Mouse (Mus musculus): ENCODE data around the gene Gm1527. TPM values are rescaled to one million over a fixed set of nuclear protein-coding genes. Genes with fewer than 3 reads are reported as not detected.
"Not testable (repeated sequence)": the region's sequence is repeated elsewhere in the genome, so short reads cannot be mapped to it uniquely, and the experiment has no call there.

Gene Gm1527
- total RNA-seq (2021), result not detected in 2 replicates
- long read RNA-seq, result 0 reads

DNA sequence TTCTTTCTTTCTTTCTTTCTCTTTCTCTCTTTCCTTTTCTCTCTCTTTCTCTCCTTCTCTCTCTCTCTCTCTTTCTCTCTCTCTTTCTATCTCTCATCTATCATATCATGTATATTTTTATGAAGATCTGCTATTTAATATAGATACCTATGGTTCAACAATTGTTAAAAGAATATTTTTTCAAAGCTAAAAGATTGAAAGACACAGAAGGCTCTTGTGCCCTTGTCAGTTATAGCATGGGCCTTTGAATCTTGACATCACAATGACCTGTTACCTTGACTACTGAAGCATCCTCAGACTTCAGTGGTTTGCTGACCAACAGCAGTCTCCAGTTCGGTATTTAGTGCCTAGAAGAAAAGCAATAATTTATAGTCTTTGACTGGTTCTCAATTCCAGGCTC is at the start of gene Gm1527:
Gene Gm1527 (plus strand): TSS at position 301 of the 400 bp plus-strand sequence.
- DNase-seq, result no peak

DNA sequence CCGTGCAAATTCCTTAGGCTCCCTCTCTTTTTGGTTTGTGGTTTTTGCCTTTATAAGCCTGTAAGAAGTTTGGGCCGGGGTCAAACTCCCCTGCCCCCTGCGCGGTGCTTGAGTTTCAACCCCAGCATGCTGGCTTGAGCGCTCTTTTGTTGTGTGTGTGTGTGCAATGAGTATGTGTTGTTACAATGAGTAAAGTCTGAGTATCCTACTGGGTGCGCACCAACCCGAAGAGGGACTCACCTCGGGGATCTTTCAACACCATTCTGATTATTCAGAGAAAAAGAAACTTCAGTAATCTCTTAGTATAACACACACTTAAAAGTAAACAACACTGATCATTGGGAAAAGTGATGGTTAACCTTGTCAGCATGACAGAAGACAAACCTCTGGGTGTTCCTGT is 49.2 kb upstream of the Gm1527 start:
- DNase-seq, result no peak

DNA sequence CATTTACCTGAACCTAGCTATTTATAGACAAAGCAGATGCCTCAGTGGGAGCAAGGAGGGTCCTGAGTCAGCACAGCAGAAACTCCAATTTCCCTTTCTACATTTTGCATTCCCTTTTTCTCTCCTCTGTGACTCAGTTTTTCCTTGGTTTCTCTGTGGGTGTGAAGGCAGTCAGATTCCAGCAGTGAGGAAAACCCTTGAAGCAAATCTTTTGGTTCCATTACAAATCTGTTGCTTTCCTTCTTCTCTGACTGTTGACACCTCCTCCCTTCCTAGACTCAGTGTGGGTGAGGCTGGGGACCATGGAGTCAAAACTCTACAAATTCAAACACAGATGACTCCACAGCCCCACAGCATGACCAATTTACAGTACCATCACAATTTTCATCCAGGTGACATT is 45.3 kb upstream of the Gm1527 start:
- no peak for DNase-seq

DNA sequence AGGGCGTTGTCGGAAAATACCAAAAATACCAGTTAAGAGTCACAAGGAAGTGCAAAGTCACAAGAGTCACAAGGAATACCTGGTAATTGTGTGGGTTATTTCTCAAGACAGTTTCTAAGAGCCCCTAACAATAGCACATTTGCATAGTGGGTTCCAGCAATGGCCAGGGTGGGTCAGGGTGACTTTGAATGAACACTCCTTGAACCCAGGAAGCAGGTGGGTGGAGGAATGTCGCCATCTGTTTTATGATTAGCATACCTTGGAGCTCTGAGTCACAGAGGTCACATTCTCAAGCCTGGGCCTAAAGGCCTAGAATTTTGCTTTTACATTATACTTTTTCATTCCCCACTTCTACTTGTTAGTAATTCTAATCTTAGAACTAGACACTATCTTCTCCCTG is 40.2 kb upstream of the Gm1527 start:
- DNase-seq, result not testable (repeated sequence)

DNA sequence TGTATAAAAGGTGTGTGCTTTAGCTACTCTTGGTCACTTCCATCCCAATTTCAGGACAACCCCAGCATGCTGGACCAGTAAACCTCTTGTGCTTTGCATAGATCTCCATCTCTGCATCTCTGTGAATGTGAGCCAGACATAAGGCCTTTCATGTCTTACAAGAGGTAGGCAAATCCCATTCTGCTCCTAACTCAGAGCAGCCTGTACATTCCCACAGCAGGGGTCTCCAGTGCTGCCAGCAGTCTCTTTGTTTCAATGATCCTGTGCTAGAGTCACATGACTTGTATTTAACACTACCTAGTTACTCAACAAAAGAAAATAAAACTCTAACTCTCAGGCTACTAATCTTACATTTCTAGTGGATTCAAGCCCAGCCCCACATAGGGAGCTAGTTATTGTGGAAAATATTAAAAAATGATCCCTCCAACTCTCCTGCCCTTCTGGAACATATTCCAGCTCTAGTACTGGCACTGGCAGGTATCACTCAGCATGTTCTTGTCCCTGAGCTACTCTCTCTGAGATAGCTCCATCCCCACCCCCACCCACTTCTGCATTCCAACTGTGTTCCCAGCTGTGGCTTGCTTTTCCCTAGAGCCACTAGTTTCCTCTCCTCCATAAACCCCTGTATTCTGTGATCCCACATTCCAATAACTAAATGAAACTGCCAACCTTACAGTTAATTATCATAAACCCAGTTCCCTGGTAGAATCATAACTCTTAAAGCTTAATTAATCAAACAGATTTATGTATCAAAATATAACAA is 32.6 kb upstream of the Gm1527 start:
- not testable (repeated sequence) for DNase-seq

DNA sequence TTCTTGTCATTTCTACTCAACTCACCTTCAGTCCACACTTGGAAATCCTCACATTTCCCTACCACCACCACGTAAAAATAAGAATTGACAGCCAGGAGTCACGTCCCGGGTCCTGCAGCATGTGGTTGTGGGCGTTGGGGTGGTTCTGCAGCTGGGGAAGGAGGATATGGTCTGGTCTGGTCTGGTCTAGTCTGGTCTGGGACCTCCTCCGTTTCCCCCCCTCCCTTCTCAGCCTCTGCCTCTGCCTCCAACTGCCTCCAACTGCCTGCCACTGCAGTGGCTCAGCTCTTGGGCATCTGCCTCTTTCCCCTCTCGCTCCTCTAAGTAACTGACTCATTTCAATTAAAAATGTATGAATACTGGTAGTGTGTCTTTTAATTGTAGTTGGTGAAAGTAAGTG is 4.5 kb downstream of the Gm1527 start:
- not testable (repeated sequence) for DNase-seq

DNA sequence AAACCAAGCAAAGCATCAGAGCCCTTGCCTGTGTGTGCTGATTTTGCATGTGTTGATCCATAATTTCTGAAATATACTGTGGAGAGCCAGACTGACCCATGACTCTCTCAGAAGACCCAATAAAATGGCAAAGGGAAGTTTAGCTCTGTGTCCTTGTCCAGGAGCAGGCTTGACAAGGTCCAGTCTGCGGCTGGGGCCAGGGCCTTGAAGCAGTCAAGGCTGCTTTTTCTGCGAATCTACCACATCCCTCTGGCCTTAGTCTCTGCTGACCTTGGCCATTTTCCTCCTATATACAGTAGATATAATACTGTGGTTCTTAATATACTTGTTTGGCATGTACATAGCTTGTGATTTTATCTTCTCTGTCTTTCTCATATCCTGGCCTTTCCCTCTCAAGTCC is 73.5 kb downstream of the Gm1527 start:
- DNase-seq, result peak; percentile 5

DNA sequence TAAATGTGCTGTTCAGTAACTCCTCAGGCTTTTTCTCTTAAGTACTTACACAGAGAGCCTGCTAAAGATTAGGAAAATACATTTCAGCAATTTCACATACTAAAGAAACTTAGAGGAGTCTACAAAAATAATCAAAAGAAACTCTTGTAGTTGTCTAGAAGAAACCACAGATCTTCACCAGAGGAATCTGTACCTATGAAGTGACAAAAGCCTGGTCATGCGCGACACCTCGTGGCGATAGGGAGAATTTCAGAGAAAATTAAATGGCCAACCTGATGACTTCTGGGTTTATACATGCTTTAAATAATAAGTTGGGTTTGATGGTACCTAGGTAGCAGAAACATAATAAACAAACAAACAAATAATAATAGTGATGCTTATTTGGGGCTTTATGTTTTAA is 76.4 kb downstream of the Gm1527 start:
- peak; percentile 49 for DNase-seq

Other genes starting within 250 kb of the Gm1527 start
- 2.0 TPM in 1 of 2 replicates, not detected in the other for gene Slc2a2, start 194.7 kb upstream of the Gm1527 start, total RNA-seq (2021)
- 1.8 and 2.3 TPM in 2 replicates for gene Eif5a2, start 111.3 kb upstream of the Gm1527 start, total RNA-seq (2021)
- gene Rpl22l1, start 87.2 kb upstream of the Gm1527 start, total RNA-seq (2021), result 158 and 261 TPM in 2 replicates
- gene Egfem1, start 189.4 kb downstream of the Gm1527 start, total RNA-seq (2021), result 0.46 TPM in 1 of 2 replicates, not detected in the other

Measured in adrenal gland, postnatal 25 days (tissue).